Mouse (Mus musculus) CH12.LX (cell line): ENCODE results near the gene Nrd1. TPM values are rescaled to one million over a fixed set of nuclear protein-coding genes. Genes with fewer than 3 reads are reported as not detected.

ENCODE experiments used
- DNase-seq: peaks from one replicate; pipeline ENCODE4 v3.0.0-alpha.2; 2013; ENCODE audit errors: extremely low read depth
- H3K27ac ChIP-seq: 2 replicates; pipeline ENCODE4 v1.5.1; 2012; ENCODE audit warnings: low read depth, mild to moderate bottlenecking, control low read depth, moderate library complexity; ENCODE audit not compliant: insufficient read depth
- H3K27me3 ChIP-seq: replicated peaks from 2 replicates; pipeline ENCODE3; 2012; ENCODE audit warnings: inconsistent platforms
- H3K36me3 ChIP-seq, 2 experiments: replicated peaks in 1 of 2; 2 replicates each; pipeline versions ENCODE3 to v1.6.1; 2012; ENCODE audit warnings: inconsistent platforms in 1 of 2, low read length in 1 of 2, mild to moderate bottlenecking in 1 of 2, mixed read lengths in 1 of 2, moderate library complexity in 1 of 2; ENCODE audit not compliant: control insufficient read depth in 1 of 2, insufficient read depth in 1 of 2
- H3K4me1 ChIP-seq, 2 experiments: 2 replicates each; pipeline ENCODE4 v1.6.1; 2012; ENCODE audit warnings: inconsistent platforms in 1 of 2, moderate library complexity in 1 of 2; ENCODE audit not compliant: insufficient read depth in 2 of 2, control insufficient read depth in 1 of 2
- H3K4me2 ChIP-seq: 2 replicates; pipeline ENCODE4 v1.6.1; 2012; ENCODE audit warnings: low read depth, mild to moderate bottlenecking, control low read depth; ENCODE audit not compliant: poor library complexity, insufficient read depth, severe bottlenecking
- H3K4me3 ChIP-seq, 3 experiments: fragments of 150-350 bp in 1 of 3; sonication (generic) in 1 of 3; replicated peaks in 1 of 3; 2 replicates each; pipeline versions ENCODE3 to v1.5.1; 2011 to 2012; ENCODE audit warnings: low read depth in 2 of 3, low read length in 2 of 3, mild to moderate bottlenecking in 2 of 3, moderate library complexity in 2 of 3, control low read depth in 1 of 3, improper control_type of control experiment in 1 of 3, inconsistent platforms in 1 of 3, mixed read lengths in 1 of 3; ENCODE audit not compliant: poor library complexity in 1 of 3
- H3K79me2 ChIP-seq: replicated peaks from 2 replicates; pipeline ENCODE4 v1.6.1; 2012; ENCODE audit warnings: mild to moderate bottlenecking, moderate library complexity; ENCODE audit not compliant: control insufficient read depth, poor library complexity, insufficient read depth, severe bottlenecking; ENCODE audit errors: extremely low read depth
- H3K9ac ChIP-seq: 2 replicates; pipeline ENCODE4 v1.6.1; 2012; ENCODE audit warnings: low read depth, mild to moderate bottlenecking, control low read depth, moderate library complexity; ENCODE audit not compliant: insufficient read depth
- H3K9me3 ChIP-seq: replicated peaks from 2 replicates; pipeline ENCODE3; 2012; ENCODE audit warnings: low read length, inconsistent platforms, mixed read lengths
- CHD2 ChIP-seq: IDR thresholded peaks from 2 replicates; pipeline ENCODE4 v1.6.1; 2011; ENCODE audit warnings: low read length, improper control_type of control experiment
- CTCF ChIP-seq, 2 experiments: IDR thresholded peaks in 1 of 2; conservative IDR thresholded peaks in 1 of 2; 2 replicates each; pipeline ENCODE4 v1.5.1; 2011 to 2012; ENCODE audit warnings: low read depth in 2 of 2, low read length in 2 of 2, improper control_type of control experiment in 1 of 2, inconsistent platforms in 1 of 2, mild to moderate bottlenecking in 1 of 2, moderate library complexity in 1 of 2
- ELF1 ChIP-seq: IDR thresholded peaks from 2 replicates; pipeline ENCODE4 v1.6.1; 2014; ENCODE audit warnings: low read depth, mild to moderate bottlenecking, inconsistent platforms, low read length, improper control_type of control experiment
- ETS1 ChIP-seq: conservative IDR thresholded peaks from 2 replicates; pipeline ENCODE4 v1.6.1; 2012; ENCODE audit warnings: low read depth, mild to moderate bottlenecking, inconsistent platforms, low read length, improper control_type of control experiment, moderate library complexity
- IRF4 ChIP-seq: IDR thresholded peaks from 2 replicates; pipeline ENCODE4 v1.6.1; 2014; ENCODE audit warnings: low read depth, mild to moderate bottlenecking, inconsistent platforms, low read length, improper control_type of control experiment
- JUND ChIP-seq: conservative IDR thresholded peaks from 2 replicates; pipeline ENCODE4 v1.6.1; 2011; ENCODE audit warnings: low read depth, low read length, improper control_type of control experiment
- KAT2A ChIP-seq: IDR thresholded peaks from 2 replicates; pipeline ENCODE4 v1.6.1; 2012; ENCODE audit warnings: low read length, improper control_type of control experiment, inconsistent platforms; ENCODE audit not compliant: insufficient replicate concordance
- MAFK ChIP-seq: IDR thresholded peaks from 2 replicates; pipeline ENCODE4 v1.6.1; 2011; ENCODE audit warnings: low read length, improper control_type of control experiment; ENCODE audit not compliant: insufficient replicate concordance
- MAZ ChIP-seq: IDR thresholded peaks from 2 replicates; pipeline ENCODE4 v1.6.1; 2012; ENCODE audit warnings: low read depth, mild to moderate bottlenecking, inconsistent platforms, low read length, improper control_type of control experiment, moderate library complexity
- MEF2A ChIP-seq: IDR thresholded peaks from 2 replicates; pipeline ENCODE4 v1.6.1; 2014; ENCODE audit warnings: low read depth, mild to moderate bottlenecking, inconsistent platforms, low read length, improper control_type of control experiment, borderline replicate concordance
- MYC ChIP-seq: IDR thresholded peaks from 2 replicates; pipeline ENCODE4 v1.6.1; 2011; ENCODE audit warnings: low read depth, mild to moderate bottlenecking, improper control_type of control experiment, low read length
- NRF1 ChIP-seq: IDR thresholded peaks from 2 replicates; pipeline ENCODE4 v1.6.1; 2014; ENCODE audit warnings: low read depth, mild to moderate bottlenecking, inconsistent platforms, low read length, improper control_type of control experiment, moderate library complexity
- PAX5 ChIP-seq: IDR thresholded peaks from 2 replicates; pipeline ENCODE4 v1.6.1; 2012; ENCODE audit warnings: low read length, inconsistent platforms, mixed read lengths
- POLR2A ChIP-seq: IDR thresholded peaks from 2 replicates; pipeline ENCODE4 v1.6.1; 2011; ENCODE audit warnings: low read depth, mild to moderate bottlenecking, improper control_type of control experiment, low read length
- POLR2AphosphoS2 ChIP-seq: IDR thresholded peaks from 2 replicates; pipeline ENCODE4 v1.6.1; 2011; ENCODE audit warnings: low read depth, low read length, improper control_type of control experiment
- RCOR1 ChIP-seq: conservative IDR thresholded peaks from 2 replicates; pipeline ENCODE4 v1.6.1; 2012; ENCODE audit warnings: low read depth, mild to moderate bottlenecking, inconsistent platforms, low read length, improper control_type of control experiment
- SIN3A ChIP-seq: IDR thresholded peaks from 2 replicates; pipeline ENCODE4 v1.6.1; 2012; ENCODE audit warnings: low read length, improper control_type of control experiment, inconsistent platforms
- SMC3 ChIP-seq: IDR thresholded peaks from 2 replicates; pipeline ENCODE4 v1.6.1; 2011; ENCODE audit warnings: low read depth, low read length, improper control_type of control experiment
- TCF12 ChIP-seq: IDR thresholded peaks from 2 replicates; pipeline ENCODE4 v1.6.1; 2014; ENCODE audit warnings: low read depth, mild to moderate bottlenecking, inconsistent platforms, low read length, improper control_type of control experiment
- USF1 ChIP-seq: IDR thresholded peaks from 2 replicates; pipeline ENCODE4 v1.6.1; 2014; ENCODE audit warnings: low read depth, mild to moderate bottlenecking, inconsistent platforms, low read length, improper control_type of control experiment
- USF2 ChIP-seq: conservative IDR thresholded peaks from 2 replicates; pipeline ENCODE4 v1.6.1; 2011; ENCODE audit warnings: low read depth, low read length, improper control_type of control experiment
- ZKSCAN1 ChIP-seq: IDR thresholded peaks from 2 replicates; pipeline ENCODE4 v1.6.1; 2012; ENCODE audit warnings: low read depth, inconsistent platforms, low read length, improper control_type of control experiment, borderline replicate concordance
- ZMIZ1 ChIP-seq: IDR thresholded peaks from 2 replicates; pipeline ENCODE4 v1.6.1; 2012; ENCODE audit warnings: low read depth, mild to moderate bottlenecking, inconsistent platforms, low read length, improper control_type of control experiment
- dilution Hi-C: fragments of 300-500 bp; cut with MboI; formaldehyde crosslinking; loops from 2 replicates; pipeline ENCODE4 v1.14.3; 2020; ENCODE audit warnings: low sequenced_read_pairs; ENCODE audit not compliant: extremely low pct_unique_long_range_greater_than_20kb, extremely low pct_ligation_motif_present
- in situ Hi-C: fragments of 300-500 bp; cut with MboI; formaldehyde crosslinking; loops from 3 replicates; pipeline ENCODE4 v1.14.3; 2019; ENCODE audit warnings: low sequenced_read_pairs, low pct_ligation_motif_present, low pct_unique_long_range_greater_than_20kb, mixed read lengths
- polyA plus RNA-seq: library from polyadenylated mRNA; unstranded; fragments of >175 nt; gene quantifications from 2 replicates; pipeline ENCODE4 v1.2.1, GENCODE M21; 2012; ENCODE audit warnings: low read depth; ENCODE audit not compliant: insufficient read length
- total RNA-seq, 2 experiments: library from RNA; depleted of rRNA; stranded (reverse); fragments of 300-350 nt in 1 of 2; fragments of >200 nt in 1 of 2; gene quantifications; 2 replicates each; pipeline ENCODE4 v1.2.3; 2012 to 2014

The Nrd1 gene
- total and polyA plus RNA-seq, 3 experiments, result 37.7 to 147 (median 104) TPM

- Histone ChIP-seq H3K79me2 (peaks cover 14% of the 10 kb centered on the region), H3K9ac (no peak overlapping the region), H3K36me3 (peaks cover 21 to 51% of the 10 kb centered on the region in 2 experiments), H3K9me3 (no peaks in the 10 kb centered on the region), H3K4me1 (peaks cover 0 to 28% of the 10 kb centered on the region in 2 experiments; a peak in 2 of 4 replicates), H3K4me3 (no peak overlapping the region), H3K27me3 (no peaks in the 10 kb centered on the region), H3K4me2 (no peak overlapping the region), H3K27ac (no peak overlapping the region)
- in situ Hi-C loops (no loop called here), dilution Hi-C loops (no loop called here)
- TF ChIP-seq MYC (no peak), TCF12 (no peak), KAT2A (no peak), IRF4 (no peak), RCOR1 (no peak), MEF2A (no peak), USF2 (no peak), MAFK (no peak), JUND (no peak), SMC3 (no peak), NRF1 (no peak), POLR2AphosphoS2 (no peak), CTCF (conservative IDR thresholded peaks at IDR 0.05 in 1 of 2, IDR thresholded peaks at IDR 0.05 in 1 of 2; ENCODE audit: low read depth in 2 of 2, low read length in 2 of 2) (no peak), ETS1 (no peak), SIN3A (no peak), CHD2 (no peak), ZMIZ1 (no peak)
- no peak for DNase-seq
These were observed 13.6 kb downstream of the Nrd1 start for GRCm38 (mm10) chr4:109014091-109014490.

- Histone ChIP-seq H3K4me2 (no peak overlapping the region), H3K79me2 (peaks cover 2% of the 10 kb centered on the region), H3K27me3 (no peaks in the 10 kb centered on the region), H3K9me3 (no peaks in the 10 kb centered on the region), H3K36me3 (peaks cover 24 to 62% of the 10 kb centered on the region in 2 experiments), H3K27ac (no peak overlapping the region), H3K4me3 (no peak overlapping the region), H3K9ac (no peak overlapping the region)
- peak; percentile 35 for DNase-seq
- dilution Hi-C loops (no loop called here), in situ Hi-C loops (no loop called here)
- TF ChIP-seq PAX5 (no peak), ELF1 (no peak), ZKSCAN1 (no peak), POLR2A (no peak), MAFK (no peak), USF1 (no peak), IRF4 (peak; percentile 30; the same call in 1 of the 2 replicates), MAZ (no peak), POLR2AphosphoS2 (no peak), TCF12 (peak; percentile 35; the same call in 1 of the 2 replicates)
- TF ChIP-seq, all 38 proteins: peak for 2
- peaks cover 0 to 23% of the 10 kb centered on the region in 2 experiments; a peak in 2 of 4 replicates for H3K4me1 ChIP-seq
These were observed 17.0 kb downstream of the Nrd1 start for GRCm38 (mm10) chr4:109017441-109017840.
